Mouse (Mus musculus): ENCODE results near the gene Asap2. TPM values are rescaled to one million over a fixed set of nuclear protein-coding genes. Genes with fewer than 3 reads are reported as not detected.

The Asap2 gene
- polyA plus RNA-seq, 1 experiment from 2014 or later: 18.9 TPM

GRCm38 (mm10) chr12:21220596-21220995 is 230.3 kb downstream of the Asap2 start:
- Histone ChIP-seq H3K36me3 (ENCODE audit: control insufficient read depth, insufficient read depth, low read length) (peaks cover 5% of the 10 kb centered on the region; the same call in 1 of the 2 replicates), H3K9me3 (ENCODE audit: control insufficient read depth, low read length) (no peaks in the 10 kb centered on the region), H3K4me3 (ENCODE audit: low read depth, low read length) (no peak overlapping the region), H3K9ac (ENCODE audit: low read length) (no peak overlapping the region), H3K4me2 (ENCODE audit: low read depth, low read length, severe bottlenecking) (no peak overlapping the region), H3K27ac (ENCODE audit: low read depth, low read length) (no peak overlapping the region), H3K27me3 (ENCODE audit: control insufficient read depth, insufficient read depth, low read length) (no peaks in the 10 kb centered on the region), H3K4me1 (replicated peaks; ENCODE audit: control insufficient read depth, insufficient read depth, low read length) (no peaks in the 10 kb centered on the region)
- ATAC-seq (replicated peaks; ENCODE audit: low FRiP score) (no peak), DNase-seq (ENCODE audit: low spot score) (no peak)
- WGBS: 91% methylated on average over 1 of the region's 1 CpGs

- H3K27ac ChIP-seq (ENCODE audit: low read depth, low read length): no peak overlapping the region
- WGBS: 92% methylated on average over 4 of the region's 4 CpGs
- ATAC-seq (replicated peaks; ENCODE audit: low FRiP score): no peak
- no peak for DNase-seq (ENCODE audit: low spot score)
- no peaks in the 10 kb centered on the region for H3K27me3 ChIP-seq (ENCODE audit: control insufficient read depth, insufficient read depth, low read length)
- H3K9ac ChIP-seq (ENCODE audit: low read length): no peak overlapping the region
- H3K4me3 ChIP-seq (ENCODE audit: low read depth, low read length): no peak overlapping the region
- H3K9me3 ChIP-seq (ENCODE audit: control insufficient read depth, low read length): no peaks in the 10 kb centered on the region
- H3K4me1 ChIP-seq (replicated peaks; ENCODE audit: control insufficient read depth, insufficient read depth, low read length): no peaks in the 10 kb centered on the region
- peaks cover 5% of the 10 kb centered on the region; the same call in 1 of the 2 replicates for H3K36me3 ChIP-seq (ENCODE audit: control insufficient read depth, insufficient read depth, low read length)
- H3K4me2 ChIP-seq (ENCODE audit: low read depth, low read length, severe bottlenecking): no peak overlapping the region
These were observed 233.7 kb downstream of the Asap2 start for GRCm38 (mm10) chr12:21223923-21224322.

GRCm38 (mm10) chr12:21225358-21225757 is 235.1 kb downstream of the Asap2 start:
- WGBS: 82% methylated on average over 8 of the region's 8 CpGs
- Histone ChIP-seq H3K27me3 (ENCODE audit: control insufficient read depth, insufficient read depth, low read length) (no peaks in the 10 kb centered on the region), H3K27ac (ENCODE audit: low read depth, low read length) (no peak overlapping the region), H3K9me3 (ENCODE audit: control insufficient read depth, low read length) (no peaks in the 10 kb centered on the region), H3K4me3 (ENCODE audit: low read depth, low read length) (no peak overlapping the region), H3K4me1 (replicated peaks; ENCODE audit: control insufficient read depth, insufficient read depth, low read length) (no peaks in the 10 kb centered on the region), H3K4me2 (ENCODE audit: low read depth, low read length, severe bottlenecking) (no peak overlapping the region), H3K9ac (ENCODE audit: low read length) (no peak overlapping the region), H3K36me3 (ENCODE audit: control insufficient read depth, insufficient read depth, low read length) (peaks cover 4% of the 10 kb centered on the region; the same call in 1 of the 2 replicates)
- no peak for DNase-seq (ENCODE audit: low spot score)
- ATAC-seq (replicated peaks; ENCODE audit: low FRiP score): no peak

GRCm38 (mm10) chr12:21226316-21226715 is 236.1 kb downstream of the Asap2 start:
- peaks cover 2% of the 10 kb centered on the region; the same call in 1 of the 2 replicates for H3K36me3 ChIP-seq (ENCODE audit: control insufficient read depth, insufficient read depth, low read length)
- no peaks in the 10 kb centered on the region for H3K4me1 ChIP-seq (replicated peaks; ENCODE audit: control insufficient read depth, insufficient read depth, low read length)
- no peak overlapping the region for H3K9ac ChIP-seq (ENCODE audit: low read length)
- no peak for ATAC-seq (replicated peaks; ENCODE audit: low FRiP score)
- 91% methylated on average over 9 of the region's 9 CpGs for WGBS
- H3K27me3 ChIP-seq (ENCODE audit: control insufficient read depth, insufficient read depth, low read length): no peaks in the 10 kb centered on the region
- no peaks in the 10 kb centered on the region for H3K9me3 ChIP-seq (ENCODE audit: control insufficient read depth, low read length)
- no peak overlapping the region for H3K4me3 ChIP-seq (ENCODE audit: low read depth, low read length)
- no peak for DNase-seq (ENCODE audit: low spot score)
- H3K4me2 ChIP-seq (ENCODE audit: low read depth, low read length, severe bottlenecking): no peak overlapping the region
- no peak overlapping the region for H3K27ac ChIP-seq (ENCODE audit: low read depth, low read length)

- Histone ChIP-seq H3K9me3 (ENCODE audit: control insufficient read depth, low read length) (no peaks in the 10 kb centered on the region), H3K27me3 (ENCODE audit: control insufficient read depth, insufficient read depth, low read length) (no peaks in the 10 kb centered on the region), H3K4me3 (ENCODE audit: low read depth, low read length) (no peak overlapping the region), H3K4me2 (ENCODE audit: low read depth, low read length, severe bottlenecking) (no peak overlapping the region), H3K4me1 (replicated peaks; ENCODE audit: control insufficient read depth, insufficient read depth, low read length) (no peaks in the 10 kb centered on the region), H3K27ac (ENCODE audit: low read depth, low read length) (no peak overlapping the region), H3K9ac (ENCODE audit: low read length) (no peak overlapping the region), H3K36me3 (ENCODE audit: control insufficient read depth, insufficient read depth, low read length) (peaks cover 2% of the 10 kb centered on the region; the same call in 1 of the 2 replicates)
- DNase-seq (ENCODE audit: low spot score): no peak
- WGBS: 72% methylated on average over 6 of the region's 6 CpGs
- ATAC-seq (replicated peaks; ENCODE audit: low FRiP score): no peak
These were observed 237.1 kb downstream of the Asap2 start for GRCm38 (mm10) chr12:21227076-21227980.

GRCm38 (mm10) chr12:21228650-21229049 is 238.4 kb downstream of the Asap2 start:
- 98% methylated on average over 4 of the region's 4 CpGs for WGBS
- Histone ChIP-seq H3K4me2 (ENCODE audit: low read depth, low read length, severe bottlenecking) (no peak overlapping the region), H3K9ac (ENCODE audit: low read length) (no peak overlapping the region), H3K36me3 (ENCODE audit: control insufficient read depth, insufficient read depth, low read length) (peaks cover 2% of the 10 kb centered on the region; the same call in 1 of the 2 replicates), H3K27me3 (ENCODE audit: control insufficient read depth, insufficient read depth, low read length) (no peaks in the 10 kb centered on the region), H3K4me1 (replicated peaks; ENCODE audit: control insufficient read depth, insufficient read depth, low read length) (no peaks in the 10 kb centered on the region), H3K4me3 (ENCODE audit: low read depth, low read length) (no peak overlapping the region), H3K9me3 (ENCODE audit: control insufficient read depth, low read length) (no peaks in the 10 kb centered on the region), H3K27ac (ENCODE audit: low read depth, low read length) (no peak overlapping the region)
- ATAC-seq (replicated peaks; ENCODE audit: low FRiP score): no peak
- no peak for DNase-seq (ENCODE audit: low spot score)

GRCm38 (mm10) chr12:21229076-21229918 is 239.0 kb downstream of the Asap2 start:
- WGBS: 76% methylated on average over 17 of the region's 17 CpGs
- ATAC-seq (replicated peaks; ENCODE audit: low FRiP score) (peak; percentile 61), DNase-seq (ENCODE audit: low spot score) (no peak)
- no peaks in the 10 kb centered on the region for H3K4me1 ChIP-seq (replicated peaks; ENCODE audit: control insufficient read depth, insufficient read depth, low read length)
- H3K9ac ChIP-seq (ENCODE audit: low read length): no peak overlapping the region
- no peak overlapping the region for H3K27ac ChIP-seq (ENCODE audit: low read depth, low read length)
- no peaks in the 10 kb centered on the region for H3K9me3 ChIP-seq (ENCODE audit: control insufficient read depth, low read length)
- no peaks in the 10 kb centered on the region for H3K27me3 ChIP-seq (ENCODE audit: control insufficient read depth, insufficient read depth, low read length)
- no peak overlapping the region for H3K4me2 ChIP-seq (ENCODE audit: low read depth, low read length, severe bottlenecking)
- no peak overlapping the region for H3K4me3 ChIP-seq (ENCODE audit: low read depth, low read length)
- no peaks in the 10 kb centered on the region; the same call in 1 of the 2 replicates for H3K36me3 ChIP-seq (ENCODE audit: control insufficient read depth, insufficient read depth, low read length)

- no peaks in the 10 kb centered on the region for H3K9me3 ChIP-seq (ENCODE audit: control insufficient read depth, low read length)
- no peak overlapping the region for H3K4me2 ChIP-seq (ENCODE audit: low read depth, low read length, severe bottlenecking)
- ATAC-seq (replicated peaks; ENCODE audit: low FRiP score) (no peak), DNase-seq (ENCODE audit: low spot score) (no peak)
- H3K27ac ChIP-seq (ENCODE audit: low read depth, low read length): no peak overlapping the region
- H3K4me1 ChIP-seq (replicated peaks; ENCODE audit: control insufficient read depth, insufficient read depth, low read length): no peaks in the 10 kb centered on the region
- H3K4me3 ChIP-seq (ENCODE audit: low read depth, low read length): no peak overlapping the region
- 86% methylated on average over 7 of the region's 7 CpGs for WGBS
- H3K36me3 ChIP-seq (ENCODE audit: control insufficient read depth, insufficient read depth, low read length): peaks cover 2% of the 10 kb centered on the region; the same call in 1 of the 2 replicates
- no peaks in the 10 kb centered on the region for H3K27me3 ChIP-seq (ENCODE audit: control insufficient read depth, insufficient read depth, low read length)
- no peak overlapping the region for H3K9ac ChIP-seq (ENCODE audit: low read length)
These were observed 243.5 kb downstream of the Asap2 start for GRCm38 (mm10) chr12:21233727-21234126.
